Mouse (Mus musculus) CD4-positive helper T cell, adult 2 months (primary cell): ENCODE measurements at regions not wholly inside any gene's neighbourhood (a gene's known extent, or its start where the extent isn't known, plus 50 kb on each side); places are given as distances from the start of the nearest gene placed in this dataset.

Source experiments
- DNase-seq: peaks from one replicate; pipeline ENCODE4 v3.0.0-alpha.2; 2012; ENCODE audit warnings: low read depth, missing footprints, low spot score

DNA sequence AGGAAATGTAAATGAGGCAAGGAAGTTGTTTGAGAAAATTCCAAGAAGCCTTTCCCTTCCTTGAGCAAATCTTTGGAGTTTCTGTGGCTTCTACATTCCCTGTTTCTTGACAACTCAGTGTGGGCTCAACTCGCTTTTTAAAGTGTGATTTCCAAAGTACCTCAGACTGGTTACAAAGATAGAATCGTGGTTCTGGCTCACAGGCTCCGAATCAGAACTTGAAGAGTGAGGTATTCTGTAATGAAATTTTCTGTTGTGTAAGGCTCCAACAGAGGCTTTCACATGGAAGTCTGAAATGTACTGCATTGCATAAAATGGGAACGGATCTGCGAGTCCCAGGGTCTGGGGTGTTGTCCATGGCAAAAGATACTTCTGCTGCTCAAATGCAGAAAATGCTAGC, 170.2 kb upstream of the Rnf219 start:
- no peak for DNase-seq

DNA sequence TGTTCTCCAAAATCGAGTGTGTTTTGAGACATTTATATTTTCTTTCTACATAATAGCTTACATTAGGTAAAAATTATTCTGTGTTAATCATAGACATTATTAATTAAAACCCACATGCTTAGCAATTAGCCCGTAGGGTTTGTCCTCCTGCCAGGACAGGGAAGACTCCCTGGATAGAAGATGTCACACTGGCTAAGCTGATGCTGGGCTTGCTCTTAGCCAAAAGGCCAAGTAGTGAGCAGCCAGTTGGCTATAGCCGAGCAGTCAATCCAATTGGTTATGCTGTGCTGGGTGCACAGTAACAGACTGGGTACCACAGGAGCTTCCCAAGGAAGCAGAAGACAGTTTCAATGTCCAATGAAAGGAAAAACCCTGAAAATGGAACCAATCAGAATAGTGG, 166.0 kb upstream of the Rnf219 start:
- DNase-seq, result no peak

DNA sequence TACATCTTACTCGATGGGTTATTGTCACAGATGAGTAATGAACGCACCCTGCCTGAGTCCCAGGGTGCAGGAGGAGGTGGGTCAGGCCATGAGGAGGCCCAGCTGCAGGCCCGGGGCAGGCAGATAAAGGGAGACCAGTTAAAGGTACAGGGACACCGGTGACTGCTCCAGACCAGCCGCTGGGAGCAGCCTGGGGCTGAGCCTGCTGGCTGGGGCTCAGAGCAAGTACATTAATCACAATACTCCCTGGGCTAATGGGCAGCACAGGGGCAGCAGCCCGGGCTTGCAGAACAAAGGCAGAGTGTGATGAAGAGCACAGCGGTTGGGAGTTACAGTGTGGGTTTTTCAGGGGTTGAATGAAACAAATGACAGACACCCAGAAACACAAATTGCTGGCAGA, 154.4 kb upstream of the Rnf219 start:
- no peak for DNase-seq

DNA sequence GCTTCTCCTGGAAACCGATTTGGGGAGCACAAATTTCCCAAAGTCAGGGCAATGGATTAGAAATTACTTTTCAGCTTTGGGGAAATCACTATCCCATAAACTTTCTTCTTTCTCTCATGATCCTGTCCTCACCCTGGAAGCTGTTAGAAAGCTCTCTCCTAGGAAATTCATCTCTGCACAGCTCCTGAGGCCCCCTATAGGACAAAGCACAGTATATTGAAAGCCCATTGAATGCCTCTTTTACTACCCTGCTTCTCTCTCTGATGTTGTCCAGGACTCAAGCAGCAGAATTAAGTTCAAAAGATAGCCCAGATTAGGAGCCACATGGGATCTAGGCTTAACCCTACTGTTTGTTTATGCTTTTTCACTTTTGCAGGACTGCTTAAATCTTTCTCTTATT, 139.3 kb upstream of the Rnf219 start:
- DNase-seq, result no peak

GRCm38 (mm10) chr14:104658751-104659150, 136.3 kb upstream of the Rnf219 start:
- DNase-seq, result no peak

- no peak for DNase-seq
Observed at GRCm38 (mm10) chr14:104649980-104650379, 127.5 kb upstream of the Rnf219 start.

- no peak for DNase-seq
Observed at GRCm38 (mm10) chr14:104644626-104645025, 122.2 kb upstream of the Rnf219 start.

DNA sequence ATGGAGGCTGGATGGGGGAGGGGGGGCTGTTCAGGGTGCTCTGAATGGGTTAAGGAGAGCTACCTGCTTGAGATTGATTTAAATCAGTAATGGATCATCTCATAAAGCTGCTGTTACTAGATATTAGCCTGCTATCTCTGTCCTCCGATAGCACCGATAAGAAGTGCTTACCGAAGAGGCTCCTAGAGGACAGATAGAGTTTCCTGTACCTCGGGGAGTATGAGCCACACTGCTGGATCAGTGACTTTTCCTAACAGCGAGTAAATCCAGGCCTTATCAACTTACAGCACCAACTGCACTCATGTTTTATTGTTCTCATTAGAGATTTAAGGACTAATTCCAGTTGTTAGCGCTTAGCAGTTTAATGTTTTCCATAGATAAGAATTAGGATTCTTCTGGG, 120.3 kb upstream of the Rnf219 start:
- DNase-seq, result no peak

- DNase-seq, result no peak
Observed at GRCm38 (mm10) chr14:104639300-104639699, 116.9 kb upstream of the Rnf219 start.

GRCm38 (mm10) chr14:104611467-104611866, 89.0 kb upstream of the Rnf219 start:
- DNase-seq, result no peak

DNA sequence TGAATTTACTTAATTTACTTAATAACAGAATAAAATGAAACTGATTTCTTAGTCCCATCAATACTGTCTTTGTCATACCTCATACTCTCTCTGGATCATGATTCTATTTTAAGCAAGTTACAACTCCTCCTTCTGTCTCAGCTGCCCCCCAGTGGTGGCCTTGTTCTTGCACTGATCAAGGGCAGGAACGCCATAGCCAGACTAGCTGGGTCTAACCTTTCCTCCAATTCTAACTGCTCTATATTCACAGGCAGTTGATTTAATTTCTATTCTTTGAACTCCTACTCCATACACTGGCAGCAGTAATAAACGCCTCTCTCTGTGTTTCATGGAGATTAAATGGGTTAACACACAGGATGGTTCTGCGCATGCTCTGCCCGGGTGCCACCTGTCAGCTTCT, 87.9 kb upstream of the Rnf219 start:
- DNase-seq, result no peak

DNA sequence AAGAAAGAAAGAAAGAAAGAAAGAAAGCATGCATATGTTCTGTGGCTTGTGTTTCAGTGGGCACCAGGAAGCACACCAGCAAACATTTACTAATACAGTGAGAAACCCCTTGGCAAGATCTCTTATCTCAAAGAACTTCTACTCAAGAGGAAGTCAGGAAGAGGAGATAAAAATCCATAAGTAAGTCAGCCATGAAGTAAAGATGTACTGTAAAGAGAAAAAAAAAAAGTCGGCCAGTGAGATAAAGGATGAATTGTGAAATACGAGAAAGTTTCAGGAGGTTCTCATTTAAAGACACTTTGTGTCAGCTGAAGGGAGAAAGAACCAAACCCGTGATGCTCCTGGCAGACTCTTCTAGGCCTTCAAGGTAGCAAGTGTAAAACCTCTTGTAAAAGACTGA, 72.4 kb upstream of the Rnf219 start:
- DNase-seq, result no peak
